Mouse (Mus musculus): ENCODE measurements around the gene Gm37240.

The Gm37240 gene

DNA sequence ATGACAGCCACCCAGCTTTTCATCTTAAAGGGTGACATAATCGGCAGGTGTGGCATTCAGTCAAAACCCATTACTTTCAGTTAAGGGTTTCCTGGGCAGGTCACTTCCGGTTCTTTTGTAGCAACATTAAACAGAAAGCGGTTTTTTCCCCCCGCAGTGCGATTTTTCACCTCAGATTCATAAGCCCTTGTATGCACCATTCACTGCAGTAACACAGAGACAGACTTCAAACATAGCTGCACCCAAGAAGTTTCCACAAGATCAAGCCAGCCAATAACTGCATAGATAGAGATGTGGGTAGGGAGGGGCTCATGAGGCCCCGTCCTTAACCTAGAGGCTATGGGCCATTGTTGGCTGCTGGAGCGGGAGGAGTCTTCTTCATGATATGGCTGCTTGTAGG, 760.3 kb downstream of the Gm37240 start:
- no peak for DNase-seq (ENCODE audit: low spot score)

DNA sequence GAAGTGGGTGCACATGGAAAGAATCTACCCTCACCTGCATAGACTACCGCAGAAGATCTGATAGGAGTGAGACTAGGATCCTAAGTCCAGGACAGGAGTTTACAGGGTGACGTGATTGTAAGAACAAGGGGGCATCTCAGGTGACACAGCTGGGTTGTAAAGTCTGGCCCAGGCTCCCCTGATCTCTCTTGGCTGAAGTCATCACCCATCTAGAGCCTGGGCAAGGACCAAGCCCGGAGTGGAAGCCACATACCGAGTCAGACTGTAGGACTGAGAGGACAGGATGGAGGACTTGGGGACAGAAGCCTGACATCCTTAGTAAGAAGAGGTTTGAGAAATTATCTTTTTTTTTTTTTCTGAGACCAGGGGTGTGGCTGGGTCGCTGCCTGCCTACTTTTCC, 761.8 kb downstream of the Gm37240 start:
- no peak for DNase-seq (ENCODE audit: low spot score)

DNA sequence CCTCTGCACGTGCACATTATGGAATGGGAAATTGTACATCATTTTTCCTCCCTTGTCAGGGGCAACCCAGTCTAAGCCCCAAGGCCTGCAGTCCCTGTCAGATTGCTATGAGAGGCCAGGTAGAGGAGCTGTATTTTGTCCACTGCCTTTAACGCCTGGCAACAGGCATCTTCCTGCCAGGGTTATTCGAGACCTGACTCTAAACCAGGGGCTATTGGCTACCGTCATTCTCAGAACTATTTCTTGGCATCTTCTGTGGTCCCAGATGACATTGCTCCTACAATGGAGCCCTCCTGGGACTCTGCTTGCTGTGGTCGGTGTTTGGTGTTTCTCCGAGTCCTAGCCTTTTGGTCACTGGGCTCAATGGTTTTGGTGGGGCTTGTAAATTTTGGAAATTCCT, 762.4 kb downstream of the Gm37240 start:
- DNase-seq (ENCODE audit: low spot score), result no peak

DNA sequence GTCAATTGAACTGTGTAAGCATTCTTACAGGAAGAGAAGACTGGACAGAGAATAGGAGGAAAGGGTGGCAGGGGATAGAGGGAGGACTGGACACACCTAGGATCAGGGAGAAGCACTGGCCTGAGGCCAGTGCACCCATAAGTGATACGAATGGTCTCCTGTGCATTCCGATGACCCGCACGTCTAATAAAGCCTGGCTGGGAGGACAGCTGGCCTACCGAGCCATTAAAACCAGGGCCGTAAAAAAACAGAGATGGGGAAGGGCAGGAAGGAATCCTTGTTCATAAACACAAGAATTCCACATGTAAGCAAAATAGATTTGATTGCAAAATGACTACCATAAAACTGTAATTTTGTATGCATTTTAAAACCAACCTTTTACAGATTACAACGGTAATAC, 762.9 kb downstream of the Gm37240 start:
- DNase-seq (ENCODE audit: low spot score), result no peak

DNA sequence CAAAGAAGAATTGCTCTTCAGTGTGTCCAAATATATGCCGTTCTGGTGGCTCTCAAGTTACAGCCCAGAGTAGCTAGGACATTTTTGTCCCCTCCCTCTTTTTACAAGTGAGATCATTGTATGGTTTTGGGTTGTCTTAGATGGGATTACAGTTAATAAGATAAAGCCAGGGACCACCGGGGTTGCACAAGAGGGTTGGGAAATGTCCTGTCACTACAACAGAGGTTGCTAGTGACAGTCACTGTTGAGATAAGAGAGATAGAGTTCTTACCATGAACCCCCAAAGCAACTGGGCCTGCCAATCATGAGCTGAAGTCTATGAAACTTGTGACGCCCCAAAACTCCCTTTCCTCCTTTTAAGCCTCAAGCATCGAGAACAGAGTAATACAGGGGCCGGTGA, 769.6 kb downstream of the Gm37240 start:
- no peak for DNase-seq (ENCODE audit: low spot score)

DNA sequence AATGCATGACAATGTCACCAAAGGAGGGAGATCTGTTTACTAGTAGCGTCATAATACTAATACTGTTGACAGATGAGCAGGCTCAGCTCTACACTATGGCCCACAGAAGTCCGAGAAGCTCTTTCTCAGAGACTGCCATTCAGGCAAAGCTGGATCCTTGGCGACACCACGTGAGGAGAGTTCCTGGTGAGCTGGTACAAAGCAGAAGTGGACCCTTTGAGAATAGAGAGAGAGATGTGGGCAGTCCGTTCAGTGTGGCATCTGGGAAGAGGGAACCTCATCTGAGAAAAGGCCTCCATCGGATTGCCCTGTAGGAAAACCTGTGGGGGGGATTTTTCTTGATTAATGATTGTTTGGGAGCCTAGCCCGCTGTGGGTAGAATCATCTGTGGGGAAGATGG, 770.3 kb downstream of the Gm37240 start:
- no peak for DNase-seq (ENCODE audit: low spot score)

DNA sequence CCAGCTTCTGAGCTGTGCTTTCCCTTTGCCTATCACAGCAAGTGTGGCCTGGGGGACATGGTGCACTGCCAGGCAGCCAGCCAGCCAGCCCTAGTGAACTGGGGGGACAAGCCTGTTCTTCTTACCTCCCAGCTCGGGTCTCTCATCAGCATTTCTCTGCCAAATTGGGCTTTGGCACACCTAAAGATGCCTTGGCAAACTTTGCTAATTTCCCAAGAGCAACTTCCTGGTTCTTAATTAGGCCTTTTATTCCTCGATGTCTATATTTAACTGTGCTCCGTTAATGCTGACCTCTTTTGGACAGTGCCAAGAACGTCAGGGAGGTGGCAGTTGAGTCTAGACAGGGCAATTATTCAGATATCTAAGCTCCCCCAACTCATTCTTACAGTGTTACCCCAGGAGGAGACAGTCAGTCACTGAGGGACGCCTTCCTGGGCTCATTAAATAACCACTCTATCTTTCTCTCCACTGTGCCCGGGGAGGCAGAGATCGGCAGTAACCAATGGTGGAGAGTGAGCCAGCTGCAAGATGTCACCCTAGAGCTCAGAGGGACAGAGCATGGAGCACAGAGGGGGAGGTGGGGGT, 771.3 kb downstream of the Gm37240 start:
- DNase-seq (ENCODE audit: low spot score), result no peak

DNA sequence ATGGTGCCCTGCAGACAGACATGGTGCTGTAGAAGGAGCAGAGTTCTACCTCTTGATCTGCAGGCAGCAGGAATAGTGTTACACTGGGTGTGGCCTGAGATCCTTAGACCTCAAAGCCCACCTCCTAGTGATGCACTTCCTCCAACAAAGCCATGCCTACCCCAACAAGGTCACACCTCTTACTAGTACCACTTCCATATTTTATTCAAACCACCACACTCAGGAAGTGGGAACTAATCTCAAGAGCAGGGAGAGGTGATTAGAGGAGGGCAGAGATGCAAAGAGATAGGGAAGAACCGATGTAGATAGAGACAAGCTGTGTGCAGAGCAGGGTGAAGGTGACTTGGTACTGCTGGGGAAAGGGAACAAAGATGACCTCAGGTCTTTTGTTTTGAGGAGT, 773.8 kb downstream of the Gm37240 start:
- DNase-seq (ENCODE audit: low spot score), result no peak

DNA sequence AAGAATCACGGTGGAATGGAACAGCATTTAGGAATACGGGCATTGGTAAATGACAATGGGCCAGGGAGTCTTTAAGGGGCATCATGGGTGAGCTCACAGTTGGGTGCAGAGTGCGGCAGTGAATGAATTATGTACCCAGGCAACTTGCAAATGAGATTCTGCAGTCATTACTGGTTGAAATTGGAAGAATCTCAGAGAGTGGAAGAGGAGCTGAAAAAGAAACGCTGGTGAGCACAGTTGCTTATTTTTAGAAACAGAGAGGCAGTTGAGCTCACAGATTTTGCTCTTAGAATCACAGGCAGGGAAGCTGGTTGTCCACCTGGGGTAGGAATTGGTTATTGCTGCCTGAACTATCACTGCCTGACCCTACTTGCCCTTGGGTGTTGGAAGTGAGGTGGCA, 776.6 kb downstream of the Gm37240 start:
- DNase-seq (ENCODE audit: low spot score), result no peak

DNA sequence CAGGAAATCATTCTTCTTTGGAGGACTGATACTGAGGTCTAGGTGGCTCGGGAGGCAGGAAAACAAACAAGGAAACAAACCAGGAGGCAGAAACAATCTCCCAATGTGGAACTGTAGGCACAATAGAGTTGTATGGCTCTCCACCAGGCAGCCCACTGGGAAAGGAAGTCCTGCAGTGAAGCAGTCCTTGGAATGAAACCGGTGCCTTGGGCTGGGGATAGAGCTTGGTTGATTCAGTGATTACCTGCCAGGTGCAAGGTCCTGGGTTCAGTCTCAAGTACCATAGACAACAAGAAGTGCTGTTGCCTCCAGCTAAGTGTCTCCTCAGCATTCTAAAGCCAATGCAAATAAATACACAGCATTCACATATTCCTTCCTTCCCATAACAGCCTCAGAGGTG, 778.1 kb downstream of the Gm37240 start:
- DNase-seq (ENCODE audit: low spot score), result no peak

DNA sequence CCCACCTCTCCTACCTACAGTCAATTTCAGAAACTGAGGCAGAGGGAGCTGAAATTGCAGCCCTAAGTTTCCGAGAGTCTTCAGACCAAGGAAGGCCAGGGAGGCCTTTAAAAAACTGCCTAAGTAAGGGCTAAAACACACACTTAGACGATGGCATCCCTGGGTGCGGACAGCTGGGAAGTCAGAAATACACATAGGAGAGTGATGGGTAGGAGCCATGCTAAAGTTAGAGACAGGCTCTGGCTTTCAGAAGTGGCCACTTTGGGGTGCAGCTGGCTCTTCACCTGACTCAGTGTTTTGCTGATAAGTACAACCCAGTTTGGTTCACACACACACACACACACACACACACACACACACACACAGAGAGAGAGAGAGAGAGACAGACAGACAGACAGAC, 778.9 kb downstream of the Gm37240 start:
- DNase-seq (ENCODE audit: low spot score), result no peak

DNA sequence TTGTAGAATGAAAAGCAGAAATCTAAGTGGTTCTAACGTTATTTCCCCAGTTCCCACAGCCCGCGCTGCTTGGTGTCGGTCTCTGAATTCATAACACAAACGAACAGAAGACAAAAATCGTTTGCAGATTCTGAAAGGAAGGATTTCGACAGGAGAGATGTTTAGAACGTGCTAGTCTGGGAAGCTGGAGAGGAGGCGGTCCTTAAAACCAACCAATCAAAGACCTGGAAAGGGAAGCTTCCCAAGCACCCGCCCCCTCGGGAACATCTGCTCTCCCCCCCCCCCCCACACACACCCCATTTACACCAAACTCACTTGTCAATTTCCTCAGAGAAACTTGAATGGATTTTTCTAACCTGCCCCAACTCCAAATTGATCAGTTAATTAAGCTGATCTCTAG, 780.4 kb downstream of the Gm37240 start:
- DNase-seq (ENCODE audit: low spot score), result no peak

DNA sequence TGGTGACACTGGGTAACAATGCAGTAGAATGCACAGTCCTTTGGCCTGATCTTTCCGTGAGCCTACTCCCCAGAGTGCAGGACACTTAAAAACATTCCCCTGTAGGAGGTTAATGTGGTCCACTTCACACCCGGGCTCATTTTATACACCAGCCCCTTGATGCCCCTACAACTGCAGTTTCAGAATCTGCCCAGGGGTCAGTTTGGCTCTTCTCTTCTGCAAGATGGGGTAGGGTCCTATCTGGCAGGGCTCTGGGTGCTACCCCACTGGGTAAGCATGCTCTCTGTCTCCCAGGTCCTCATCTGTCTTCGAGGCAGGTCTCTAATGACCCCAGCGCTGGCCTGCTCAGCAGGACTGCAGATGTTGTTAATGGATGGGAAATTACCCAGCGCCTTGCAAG, 783.0 kb downstream of the Gm37240 start:
- no peak for DNase-seq (ENCODE audit: low spot score)

DNA sequence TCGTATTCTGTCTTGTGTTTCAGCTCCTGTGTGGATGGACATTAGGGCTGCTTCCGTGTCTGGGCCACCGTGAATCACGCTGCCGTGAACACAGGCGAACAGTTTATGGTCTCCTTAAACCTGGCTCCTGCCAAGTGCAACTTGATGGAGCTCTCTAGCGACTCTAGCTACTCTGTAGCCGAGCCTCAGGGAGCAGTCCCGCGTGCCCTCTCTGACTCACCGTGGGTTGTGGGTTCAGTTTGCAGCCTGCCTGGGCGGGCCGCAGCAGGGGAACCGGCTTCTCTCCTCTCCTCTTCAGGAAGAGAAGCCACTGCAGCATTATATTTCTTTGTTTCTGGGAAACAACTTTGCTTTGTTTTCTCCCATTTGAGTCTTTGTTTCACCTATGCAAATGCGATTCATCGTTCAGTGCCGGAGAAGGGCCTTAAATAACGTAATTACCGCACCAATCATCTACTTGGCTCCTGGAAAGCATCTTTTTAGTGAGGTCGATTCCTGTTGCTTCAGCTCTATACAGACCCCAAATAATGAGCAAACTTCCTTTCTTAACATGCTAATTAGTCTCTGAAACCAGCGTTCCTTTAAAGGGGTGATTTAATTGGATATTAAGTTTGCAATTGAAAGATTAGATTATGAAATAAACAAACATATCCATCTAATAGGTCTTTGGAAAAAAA, 806.3 kb downstream of the Gm37240 start:
- DNase-seq (ENCODE audit: low spot score), result no peak

DNA sequence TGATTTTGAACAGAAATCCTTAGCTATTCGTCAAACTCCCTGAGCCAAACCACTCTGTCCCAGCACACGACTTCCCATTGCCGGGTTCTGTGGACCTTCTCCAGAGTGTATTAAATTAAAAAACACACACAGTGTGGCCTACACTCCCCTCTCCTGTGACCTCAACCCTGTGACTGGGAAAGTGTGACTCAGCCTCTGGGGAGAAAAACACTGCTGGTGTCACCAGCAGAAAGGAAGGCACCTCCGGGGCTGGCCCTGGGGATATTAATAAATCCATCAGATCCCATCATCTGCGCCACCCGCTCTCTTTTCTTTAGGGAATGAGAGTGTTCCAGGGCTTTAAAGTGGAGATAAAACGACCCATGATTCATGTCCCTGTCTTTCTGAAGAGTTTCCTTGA, 823.2 kb downstream of the Gm37240 start:
- no peak for DNase-seq (ENCODE audit: low spot score)

DNA sequence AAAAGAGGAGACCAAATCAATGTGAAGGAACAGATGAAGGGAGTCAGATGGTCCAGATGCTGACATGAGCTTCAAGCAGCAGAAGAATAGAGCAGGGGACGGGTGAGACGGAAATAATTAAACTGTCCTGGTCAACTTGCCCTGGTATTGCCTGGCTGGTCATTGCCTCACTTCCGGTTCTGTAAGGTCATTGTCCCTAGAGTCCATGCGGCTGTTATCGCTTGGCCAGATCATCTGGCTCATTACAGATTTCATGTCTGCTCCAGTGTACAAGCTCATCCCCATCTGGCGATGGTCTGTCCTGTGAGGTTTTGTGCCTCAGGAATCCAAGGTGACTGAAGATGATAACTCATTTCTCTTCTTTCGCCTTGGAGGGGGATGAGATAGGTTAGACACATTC, 827.2 kb downstream of the Gm37240 start:
- no peak for DNase-seq (ENCODE audit: low spot score)

DNA sequence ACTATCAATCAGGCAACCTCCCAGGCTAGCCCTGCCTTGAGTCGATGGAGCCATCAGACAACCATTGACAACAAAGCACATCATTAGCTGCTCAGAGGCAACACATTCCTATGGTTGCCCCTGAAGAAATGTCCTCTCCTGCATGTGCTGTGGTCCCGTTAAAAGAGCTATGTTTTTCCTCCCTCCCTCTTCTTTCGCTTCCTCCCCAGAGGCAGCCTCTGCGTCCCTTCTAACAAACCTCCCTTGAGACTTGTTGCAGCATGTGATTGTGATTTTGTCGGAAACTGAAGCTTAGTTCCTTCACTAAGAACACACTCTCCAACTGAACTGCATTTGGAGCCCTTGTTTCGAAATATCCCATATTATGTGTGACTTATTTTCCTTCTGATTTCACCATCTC, 830.1 kb downstream of the Gm37240 start:
- DNase-seq (ENCODE audit: low spot score), result no peak

DNA sequence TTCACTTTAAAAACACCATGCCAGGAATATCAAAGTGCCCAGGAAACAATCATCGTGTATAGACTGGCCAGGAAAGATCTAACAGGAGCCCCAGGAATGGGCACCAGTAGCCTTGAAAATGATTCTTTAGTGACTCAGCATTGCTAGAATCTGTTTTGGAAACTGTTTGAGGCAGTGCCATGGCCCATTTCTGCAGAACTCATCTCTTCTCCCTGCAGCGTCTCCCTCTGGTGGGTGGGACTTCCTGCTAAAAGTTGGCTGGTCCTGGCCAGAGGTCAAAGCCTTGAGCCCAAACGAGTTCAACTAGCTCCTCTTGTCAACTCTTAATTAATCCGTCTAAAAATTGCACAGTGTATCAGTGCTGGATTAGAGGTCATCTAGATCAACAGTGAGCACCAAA, 833.8 kb downstream of the Gm37240 start:
- DNase-seq (ENCODE audit: low spot score), result no peak

DNA sequence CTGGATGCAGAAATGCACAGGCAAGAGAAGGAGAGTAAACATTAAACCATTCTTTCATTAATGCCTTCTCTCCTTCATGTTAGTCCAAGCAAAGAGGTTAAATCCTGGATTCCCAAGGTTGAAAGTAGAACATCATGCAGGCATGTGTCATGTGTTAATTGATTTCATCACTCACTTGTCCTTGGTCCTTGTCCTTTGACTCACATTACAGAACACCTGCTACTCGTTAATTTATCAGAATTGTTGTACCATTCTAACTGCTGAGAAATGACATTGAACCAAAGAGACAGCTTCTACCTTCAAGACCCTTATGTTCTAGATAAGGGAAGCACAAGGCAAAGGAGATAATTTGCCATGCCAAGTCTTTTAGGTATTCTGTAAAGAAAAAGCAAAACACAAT, 835.1 kb downstream of the Gm37240 start:
- no peak for DNase-seq (ENCODE audit: low spot score)

DNA sequence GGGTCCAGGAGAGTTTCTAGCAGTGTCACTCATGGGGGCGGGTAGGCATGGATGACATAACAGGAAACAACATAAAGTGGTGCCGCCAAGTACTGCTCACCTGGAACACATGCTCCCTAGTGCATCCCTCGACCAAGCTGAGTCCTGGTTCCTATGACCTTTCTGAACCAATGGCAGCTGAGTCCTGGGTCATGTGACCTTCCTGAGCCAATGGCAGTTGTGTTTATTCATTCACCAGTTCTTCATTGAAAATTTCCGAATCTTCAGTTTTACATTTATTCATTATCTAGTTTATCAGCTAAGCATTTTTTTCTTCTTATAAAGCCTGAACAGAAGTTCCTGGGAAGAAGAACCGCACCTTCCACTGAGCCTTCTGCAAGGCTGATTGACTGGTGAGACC, 838.7 kb downstream of the Gm37240 start:
- no peak for DNase-seq (ENCODE audit: low spot score)

DNA sequence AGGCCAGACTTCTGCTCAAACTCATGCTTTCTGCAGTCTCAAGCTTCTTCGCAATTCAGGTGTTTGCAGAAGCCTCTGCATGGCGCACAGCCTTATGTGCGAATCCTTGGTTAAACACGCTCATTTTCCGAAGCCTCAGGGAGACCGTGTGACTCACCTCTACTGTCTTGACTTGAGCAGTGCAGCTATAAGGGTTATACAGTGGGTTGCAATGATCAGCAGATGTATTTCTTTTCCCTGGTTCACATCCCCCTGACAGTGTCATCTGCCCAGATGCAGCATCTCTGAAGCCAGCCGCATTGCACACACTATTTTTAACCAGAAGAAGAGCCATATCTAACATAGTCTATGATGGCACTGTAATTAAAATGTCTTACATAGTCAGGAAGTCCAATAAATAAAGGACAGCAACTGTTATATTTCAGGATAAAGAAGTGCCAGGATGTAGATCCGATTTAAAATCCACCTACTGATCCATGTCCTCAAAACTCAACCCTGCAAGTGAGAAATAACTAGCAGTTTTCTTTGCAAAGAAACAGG, 843.6 kb downstream of the Gm37240 start:
- DNase-seq (ENCODE audit: low spot score), result no peak

DNA sequence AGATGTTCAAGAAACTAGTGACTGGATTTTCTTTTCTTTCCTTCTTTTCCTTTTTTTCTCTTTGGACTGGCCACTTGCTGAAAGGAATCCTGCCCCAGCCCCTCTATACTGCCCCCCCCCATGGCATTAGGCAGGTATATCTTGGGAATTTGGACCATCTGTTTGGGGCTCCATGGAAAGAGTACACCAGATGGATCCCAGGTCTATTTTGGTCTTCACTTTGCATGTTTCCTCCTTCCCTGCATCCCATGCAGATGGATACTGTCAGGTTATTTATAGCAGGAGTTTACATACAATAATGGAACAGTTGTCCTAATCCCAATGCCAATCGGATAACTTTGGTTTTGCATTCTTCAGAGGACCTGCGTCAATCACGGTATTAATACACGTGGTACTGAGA, 845.2 kb downstream of the Gm37240 start:
- DNase-seq (ENCODE audit: low spot score), result no peak

DNA sequence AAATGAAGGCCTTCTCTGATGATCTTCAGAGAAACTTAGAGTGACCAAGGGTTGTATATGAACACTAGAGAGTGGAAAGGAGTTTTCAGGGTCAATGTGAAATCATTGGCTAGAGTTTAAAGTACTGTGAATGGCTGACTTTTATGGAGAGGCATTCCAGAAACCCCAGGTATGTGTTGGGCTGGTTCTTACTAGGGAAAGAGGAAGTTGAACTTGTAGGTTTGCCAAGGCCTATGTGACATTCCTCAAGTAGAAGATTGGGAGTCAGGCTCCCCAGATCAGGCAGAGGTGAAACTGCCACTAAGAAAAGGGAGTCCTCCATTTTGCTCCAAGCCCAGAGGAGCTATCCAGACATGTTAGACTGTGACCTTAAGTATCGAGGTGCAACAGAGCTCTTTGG, 858.2 kb downstream of the Gm37240 start:
- no peak for DNase-seq (ENCODE audit: low spot score)
